Mouse (Mus musculus): ENCODE data around the gene Ccnq. TPM values are rescaled to one million over a fixed set of nuclear protein-coding genes. Genes with fewer than 3 reads are reported as not detected.

Gene Ccnq
- total RNA-seq, 2 experiments from 2014 or later, result 9.5 to 10.0 TPM

Small RNAs within 50 kb of the gene (microRNA-seq; reads per million reads assigned to microRNA genes)
- gene Gm23840 (ENCODE audit: borderline replicate concordance in 2 of 2), result 0 reads per million in 2 experiments

Other genes with a start within 250 kb of the Ccnq start
- gene Sebox, start 248.3 kb downstream of the Ccnq start, total RNA-seq (2021), result not detected
- gene Tmem199, start 239.6 kb downstream of the Ccnq start, total RNA-seq (2021), result 10 to 100 TPM; 12.3 to 13.6 TPM
- 100 to 1,000 TPM in 1 of 2 experiments, 10 to 100 TPM in 1; 97.5 to 106 TPM for gene Poldip2, start 239.5 kb downstream of the Ccnq start, total RNA-seq (2021)
- gene Tnfaip1, start 215.4 kb downstream of the Ccnq start, total RNA-seq (2021), result 10 to 100 TPM; 35.9 to 38.0 TPM
- 10 to 100 TPM; 21.4 to 21.7 TPM for gene Ift20, start 215.4 kb downstream of the Ccnq start, total RNA-seq (2021)
- 1 to 10 TPM; 3.2 to 3.7 TPM for gene Tmem97, start 201.0 kb downstream of the Ccnq start, total RNA-seq (2021)
- 1 to 10 TPM; 5.6 to 5.7 TPM for gene Nlk, start 54.4 kb downstream of the Ccnq start, total RNA-seq (2021)
- gene Lyrm9, start 74.9 kb upstream of the Ccnq start, total RNA-seq (2021), result 10 to 100 TPM; 10.8 to 14.5 TPM
- gene Nos2, start 169.1 kb upstream of the Ccnq start, total RNA-seq (2021), result 1 to 10 TPM in 1 of 2 experiments, under 1 TPM in 1; 0.82 to 1.7 TPM
- gene Lgals9, start 233.2 kb upstream of the Ccnq start, total RNA-seq (2021), result 1 to 10 TPM; 9.7 to 9.8 TPM

Measured in gastrocnemius, postnatal 25 days (tissue).